Mouse (Mus musculus): ENCODE results near the gene Fndc3b. TPM values are rescaled to one million over a fixed set of nuclear protein-coding genes. Genes with fewer than 3 reads are reported as not detected.

Gene Fndc3b
- polyA plus RNA-seq, 1 experiment from 2014 or later = 13.3 TPM

DNA sequence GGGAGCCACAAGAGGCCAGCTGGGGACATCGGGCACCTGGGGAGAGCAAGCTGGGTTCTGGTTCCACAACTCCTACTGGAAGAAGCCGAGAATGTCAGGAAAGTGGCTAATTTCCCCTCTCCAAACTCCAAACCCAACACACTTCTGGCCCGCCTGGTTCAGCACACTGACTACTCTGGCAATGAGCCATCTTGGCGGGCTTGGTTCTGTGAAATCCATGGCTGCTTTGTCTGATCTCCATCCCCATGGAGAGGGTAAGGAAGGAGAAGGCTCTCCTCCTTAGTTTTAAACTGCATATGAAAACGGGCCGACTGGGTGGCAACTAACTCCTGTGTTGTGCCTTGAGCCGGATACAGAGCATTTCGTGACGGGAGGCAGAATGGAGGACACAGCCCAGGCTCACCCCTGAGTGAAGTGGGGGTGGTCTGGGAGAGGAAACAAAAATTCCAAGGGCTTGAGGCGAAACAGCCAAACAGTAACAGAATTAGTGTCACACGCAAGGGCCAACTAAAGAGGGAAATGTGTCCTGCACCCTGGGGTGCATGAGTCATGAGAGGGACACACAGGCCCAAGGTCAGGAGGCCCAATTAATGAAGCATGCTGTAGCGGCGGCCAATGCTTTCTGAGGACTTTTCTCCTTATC lies 280.4 kb downstream of the Fndc3b start:
- no peak for TF ChIP-seq CTCF (IDR thresholded peaks at IDR 0.05; ENCODE audit: low read depth)
- Histone ChIP-seq H3K9ac (ENCODE audit: low read depth, low read length) (no peak overlapping the region), H3K27ac (ENCODE audit: low read depth, low read length) (peak overlapping the region; percentile 41; the same call in 1 of the 2 replicates), H3K4me1 (replicated peaks; ENCODE audit: control insufficient read depth, insufficient read depth, low read length) (no peaks in the 10 kb centered on the region), H3K27me3 (replicated peaks; ENCODE audit: control insufficient read depth, insufficient read depth, low read length) (no peaks in the 10 kb centered on the region), H3K4me2 (replicated peaks; ENCODE audit: low read depth) (no peak overlapping the region), H3K4me3 (ENCODE audit: low read depth, low read length) (no peak overlapping the region), H3K9me3 (ENCODE audit: control insufficient read depth) (no peaks in the 10 kb centered on the region), H3K36me3 (ENCODE audit: control insufficient read depth, insufficient read depth) (peaks cover 35% of the 10 kb centered on the region)
- peak; percentile 46 for ATAC-seq
- WGBS = 77% methylated on average over 13 of the region's 13 CpGs

DNA sequence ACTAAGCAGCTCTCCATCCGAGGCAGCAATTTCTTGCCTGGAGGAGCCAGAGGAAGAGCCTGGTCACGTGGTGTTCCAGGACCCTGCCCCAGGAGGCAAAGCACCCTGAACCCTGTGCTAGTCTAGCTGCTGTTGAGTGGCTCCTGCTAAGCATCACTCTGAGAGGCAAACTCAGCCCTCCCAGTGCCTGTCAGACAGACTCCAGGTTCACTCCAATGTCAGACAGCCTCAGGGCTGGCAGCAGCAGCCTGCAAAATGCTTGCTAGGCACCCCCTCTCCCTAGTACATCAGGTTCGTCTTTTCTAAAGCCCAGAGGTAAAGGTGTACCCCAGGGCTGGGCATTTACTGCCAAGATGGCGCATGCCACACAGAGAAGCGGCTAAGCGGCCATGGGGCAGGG lies 283.7 kb downstream of the Fndc3b start:
- Histone ChIP-seq H3K4me3 (ENCODE audit: low read depth, low read length) (no peak overlapping the region), H3K27ac (ENCODE audit: low read depth, low read length) (no peak overlapping the region), H3K36me3 (ENCODE audit: control insufficient read depth, insufficient read depth) (peaks cover 47% of the 10 kb centered on the region), H3K27me3 (replicated peaks; ENCODE audit: control insufficient read depth, insufficient read depth, low read length) (no peaks in the 10 kb centered on the region), H3K9ac (ENCODE audit: low read depth, low read length) (no peak overlapping the region), H3K4me2 (replicated peaks; ENCODE audit: low read depth) (no peak overlapping the region), H3K9me3 (ENCODE audit: control insufficient read depth) (no peaks in the 10 kb centered on the region), H3K4me1 (replicated peaks; ENCODE audit: control insufficient read depth, insufficient read depth, low read length) (no peaks in the 10 kb centered on the region)
- no peak for ATAC-seq
- 92% methylated on average over 6 of the region's 6 CpGs for WGBS
- no peak for TF ChIP-seq CTCF (IDR thresholded peaks at IDR 0.05; ENCODE audit: low read depth)

- 65% methylated on average over 11 of the region's 11 CpGs for WGBS
- H3K4me3 ChIP-seq (ENCODE audit: low read depth, low read length) = no peak overlapping the region
- no peaks in the 10 kb centered on the region for H3K4me1 ChIP-seq (replicated peaks; ENCODE audit: control insufficient read depth, insufficient read depth, low read length)
- H3K27me3 ChIP-seq (replicated peaks; ENCODE audit: control insufficient read depth, insufficient read depth, low read length) = no peaks in the 10 kb centered on the region
- TF ChIP-seq CTCF (IDR thresholded peaks at IDR 0.05; ENCODE audit: low read depth) = no peak
- H3K9ac ChIP-seq (ENCODE audit: low read depth, low read length) = no peak overlapping the region
- peaks cover 54% of the 10 kb centered on the region for H3K36me3 ChIP-seq (ENCODE audit: control insufficient read depth, insufficient read depth)
- no peak overlapping the region for H3K4me2 ChIP-seq (replicated peaks; ENCODE audit: low read depth)
- peak; percentile 81 for ATAC-seq
- peak overlapping the region; percentile 86 for H3K27ac ChIP-seq (ENCODE audit: low read depth, low read length)
- no peaks in the 10 kb centered on the region for H3K9me3 ChIP-seq (ENCODE audit: control insufficient read depth)
These were observed 286.9 kb downstream of the Fndc3b start for GRCm38 (mm10) chr3:27424049-27424667.

GRCm38 (mm10) chr3:27422521-27422920 lies 288.6 kb downstream of the Fndc3b start:
- ATAC-seq = 0 out of 2 replicates have a peak, but pooled peaks have one; percentile 12
- 75% methylated on average over 6 of the region's 6 CpGs for WGBS
- H3K4me1 ChIP-seq (replicated peaks; ENCODE audit: control insufficient read depth, insufficient read depth, low read length) = no peaks in the 10 kb centered on the region
- no peak overlapping the region for H3K4me3 ChIP-seq (ENCODE audit: low read depth, low read length)
- H3K36me3 ChIP-seq (ENCODE audit: control insufficient read depth, insufficient read depth) = peaks cover 54% of the 10 kb centered on the region
- H3K27ac ChIP-seq (ENCODE audit: low read depth, low read length) = no peak overlapping the region
- no peak for TF ChIP-seq CTCF (IDR thresholded peaks at IDR 0.05; ENCODE audit: low read depth)
- no peak overlapping the region for H3K4me2 ChIP-seq (replicated peaks; ENCODE audit: low read depth)
- no peaks in the 10 kb centered on the region for H3K9me3 ChIP-seq (ENCODE audit: control insufficient read depth)
- H3K27me3 ChIP-seq (replicated peaks; ENCODE audit: control insufficient read depth, insufficient read depth, low read length) = no peaks in the 10 kb centered on the region
- H3K9ac ChIP-seq (ENCODE audit: low read depth, low read length) = no peak overlapping the region

DNA sequence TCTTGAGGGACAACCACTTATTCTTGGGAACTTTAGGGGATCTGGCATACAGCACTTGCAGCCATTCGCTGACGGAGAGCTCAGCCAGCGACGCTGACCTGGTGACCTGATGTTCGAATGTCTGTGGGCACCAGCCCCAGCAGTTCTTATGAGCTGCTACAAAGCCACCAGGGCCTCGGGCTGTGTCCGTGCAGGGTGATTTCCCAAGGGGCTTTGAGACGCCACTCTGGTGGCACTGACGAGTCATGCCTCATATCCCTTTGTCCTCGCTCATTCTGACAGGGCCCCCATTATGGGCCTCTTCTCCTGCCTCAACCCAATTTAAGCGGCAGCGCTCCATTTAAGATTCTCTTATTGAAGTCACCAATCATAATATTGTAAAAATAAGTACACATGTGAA lies 289.1 kb downstream of the Fndc3b start:
- Histone ChIP-seq H3K27me3 (replicated peaks; ENCODE audit: control insufficient read depth, insufficient read depth, low read length) (no peaks in the 10 kb centered on the region), H3K36me3 (ENCODE audit: control insufficient read depth, insufficient read depth) (peaks cover 51% of the 10 kb centered on the region), H3K4me3 (ENCODE audit: low read depth, low read length) (no peak overlapping the region), H3K9me3 (ENCODE audit: control insufficient read depth) (no peaks in the 10 kb centered on the region), H3K27ac (ENCODE audit: low read depth, low read length) (no peak overlapping the region), H3K9ac (ENCODE audit: low read depth, low read length) (no peak overlapping the region), H3K4me1 (replicated peaks; ENCODE audit: control insufficient read depth, insufficient read depth, low read length) (no peaks in the 10 kb centered on the region), H3K4me2 (replicated peaks; ENCODE audit: low read depth) (no peak overlapping the region)
- no peak for ATAC-seq
- WGBS = 91% methylated on average over 12 of the region's 12 CpGs
- TF ChIP-seq CTCF (IDR thresholded peaks at IDR 0.05; ENCODE audit: low read depth) = no peak

DNA sequence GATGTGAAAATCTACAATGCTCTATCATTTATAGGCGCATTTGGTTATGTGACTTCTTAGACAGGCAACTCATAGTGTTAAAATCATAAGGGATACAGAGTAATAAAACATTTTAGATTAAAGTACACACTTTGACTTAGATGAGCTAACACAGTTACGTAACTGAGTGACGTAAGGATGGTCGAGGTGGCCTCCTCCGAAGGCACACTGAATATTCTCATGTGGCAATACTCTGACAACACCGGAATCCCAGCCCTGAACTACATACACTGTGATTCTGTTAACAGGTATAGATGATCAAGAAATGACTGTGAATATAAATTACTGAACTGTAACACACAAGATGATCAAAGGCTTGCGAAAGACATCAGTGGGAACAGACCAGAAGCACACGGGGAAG lies 292.5 kb downstream of the Fndc3b start:
- H3K4me3 ChIP-seq (ENCODE audit: low read depth, low read length) = no peak overlapping the region

More for the DNA sequence above, 292.5 kb downstream of the Fndc3b start:
- Histone ChIP-seq H3K27ac (ENCODE audit: low read depth, low read length) (no peak overlapping the region), H3K9ac (ENCODE audit: low read depth, low read length) (no peak overlapping the region), H3K27me3 (replicated peaks; ENCODE audit: control insufficient read depth, insufficient read depth, low read length) (no peaks in the 10 kb centered on the region), H3K4me1 (replicated peaks; ENCODE audit: control insufficient read depth, insufficient read depth, low read length) (no peaks in the 10 kb centered on the region), H3K36me3 (ENCODE audit: control insufficient read depth, insufficient read depth) (peaks cover 33% of the 10 kb centered on the region), H3K9me3 (ENCODE audit: control insufficient read depth) (no peaks in the 10 kb centered on the region), H3K4me2 (replicated peaks; ENCODE audit: low read depth) (no peak overlapping the region)
- WGBS = 80% methylated on average over 8 of the region's 8 CpGs
- no peak for TF ChIP-seq CTCF (IDR thresholded peaks at IDR 0.05; ENCODE audit: low read depth)
- ATAC-seq = no peak
